Mouse (Mus musculus) heart, adult 2 months (tissue): ENCODE data around the gene Adamts13.
A peak's percentile ranks its signal among the peaks of the same experiment; 100 is the strongest.

Experiments used
- CTCF ChIP-seq: fragments of 200-600 bp; IDR thresholded peaks from 2 replicates; pipeline ENCODE4 v1.8.1; 2022; ENCODE audit warnings: antibody characterized with exemption, mild to moderate bottlenecking, moderate library complexity
- POLR2A ChIP-seq: fragments of 200-500 bp; IDR thresholded peaks from 2 replicates; pipeline ENCODE4 v1.6.1; 2011; ENCODE audit warnings: mild to moderate bottlenecking, low read depth, low read length, control low read depth; ENCODE audit not compliant: insufficient read depth

DNA sequence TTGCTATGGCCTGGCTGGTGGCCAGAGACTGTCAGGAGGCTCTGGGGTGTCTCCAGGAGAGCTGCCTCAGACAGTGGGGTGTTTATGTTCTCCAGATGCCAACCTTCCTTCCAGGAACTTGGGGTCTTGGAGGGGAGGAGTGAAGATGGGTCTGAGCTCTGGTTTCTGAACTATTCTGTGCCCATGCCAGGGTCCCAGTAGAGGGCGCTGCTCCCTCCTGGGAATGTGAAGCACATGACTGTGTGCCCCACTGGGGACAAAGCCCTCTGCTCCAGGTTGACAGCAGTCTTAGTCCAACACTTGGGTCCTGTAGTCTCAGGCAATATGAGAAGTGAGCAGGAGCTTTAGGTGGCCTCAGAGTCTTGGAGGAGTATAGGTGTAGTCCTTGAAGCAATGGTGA lies 66.1 kb downstream of the Adamts13 start:
- TF ChIP-seq POLR2A = no peak
- peak; percentile 42 for TF ChIP-seq CTCF
